Mouse (Mus musculus) forebrain, embryonic 14.5 days (tissue): ENCODE data around the gene Pdzk1ip1. TPM values are rescaled to one million over a fixed set of nuclear protein-coding genes. Genes with fewer than 3 reads are reported as not detected.

Experiments
- ATAC-seq: fragments of 200-750 bp; cut with Nextera tagmentation; 2 replicates; pipeline ENCODE4 v1.8.0; 2017; ENCODE audit warnings: mild to moderate bottlenecking, moderate library complexity
- DNase-seq: peaks from one replicate; pipeline ENCODE4 v3.0.0-alpha.2; 2015; ENCODE audit warnings: low spot score
- H3K27ac ChIP-seq: fragments of 300-500 bp; sonication (generic); 2 replicates; pipeline ENCODE4 v1.5.1; 2014; ENCODE audit warnings: low read depth, mild to moderate bottlenecking, control low read depth, low read length, moderate library complexity
- H3K27me3 ChIP-seq: fragments of 300-500 bp; sonication (generic); replicated peaks from 2 replicates; pipeline ENCODE4 v1.6.1; 2014; ENCODE audit warnings: low read length, control low read depth, mixed read lengths; ENCODE audit not compliant: control insufficient read depth, insufficient read depth
- H3K36me3 ChIP-seq: fragments of 300-500 bp; sonication (generic); 2 replicates; pipeline ENCODE4 v1.6.1; 2014; ENCODE audit warnings: low read length, control low read depth; ENCODE audit not compliant: control insufficient read depth, insufficient read depth
- H3K4me1 ChIP-seq: fragments of 300-500 bp; sonication (generic); 2 replicates; pipeline ENCODE4 v1.6.1; 2014; ENCODE audit warnings: antibody characterized with exemption, low read length, control low read depth; ENCODE audit not compliant: control insufficient read depth, insufficient read depth
- H3K4me2 ChIP-seq: fragments of 300-500 bp; sonication (generic); 2 replicates; pipeline ENCODE4 v1.6.1; 2014; ENCODE audit warnings: mild to moderate bottlenecking, control low read depth, low read length
- H3K4me3 ChIP-seq: fragments of 300-500 bp; sonication (generic); 2 replicates; pipeline ENCODE4 v1.5.1; 2014; ENCODE audit warnings: low read depth, low read length, control low read depth
- H3K9ac ChIP-seq: fragments of 300-500 bp; sonication (generic); 2 replicates; pipeline ENCODE4 v1.6.1; 2014; ENCODE audit warnings: mild to moderate bottlenecking, low read length, control low read depth, moderate library complexity
- H3K9me3 ChIP-seq: fragments of 300-500 bp; sonication (generic); replicated peaks from 2 replicates; pipeline ENCODE4 v1.6.1; 2016; ENCODE audit warnings: low read length, control low read depth, mixed read lengths; ENCODE audit not compliant: control insufficient read depth
- WGBS: fragments of 180-500 bp; shearing (Covaris S2); extraction: QIAGEN DNeasy Blood & Tissue Kit; methylation state at CpG from one replicate; pipeline ENCODE4 v1.1.7; 2014; 5-methylcytosine and 5-hydroxymethylcytosine counted together
- polyA plus RNA-seq: library from polyadenylated mRNA; unstranded; fragments of >200 nt; fragmentation: Nextera tagmentation; extraction: Ambion mirVana; gene quantifications from 2 replicates; pipeline ENCODE4 v1.2.1, GENCODE M21; 2014

The Pdzk1ip1 gene
- polyA plus RNA-seq, 1 experiment from 2014 or later = 0.65 TPM

GRCm38 (mm10) chr4:115062875-115063517, 25.5 kb upstream of the Pdzk1ip1 start:
- peak; percentile 63 for DNase-seq
- no peaks in the 10 kb centered on the region for H3K36me3 ChIP-seq
- WGBS = under 1% methylated on average over 52 of the region's 58 CpGs
- H3K27me3 ChIP-seq = peaks cover 80% of the 10 kb centered on the region
- H3K4me3 ChIP-seq = peak overlapping the region; percentile 48
- H3K4me2 ChIP-seq = peak overlapping the region; percentile 96
- no peak overlapping the region for H3K27ac ChIP-seq
- peak overlapping the region; percentile 58 for H3K9ac ChIP-seq
- peak; percentile 87 for ATAC-seq
- no peaks in the 10 kb centered on the region for H3K9me3 ChIP-seq
- H3K4me1 ChIP-seq = peaks cover 3% of the 10 kb centered on the region; the same call in 1 of the 2 replicates

- no peak overlapping the region for H3K27ac ChIP-seq
- DNase-seq (no peak), ATAC-seq (peak; percentile 38; the same call in 1 of the 2 replicates)
- WGBS = 3% methylated on average over 31 of the region's 31 CpGs
- H3K27me3 ChIP-seq = peaks cover 75% of the 10 kb centered on the region
- peak overlapping the region; percentile 48 for H3K4me3 ChIP-seq
- H3K36me3 ChIP-seq = no peaks in the 10 kb centered on the region
- peak overlapping the region; percentile 96 for H3K4me2 ChIP-seq
- no peaks in the 10 kb centered on the region for H3K9me3 ChIP-seq
- H3K4me1 ChIP-seq = peaks cover 3% of the 10 kb centered on the region; the same call in 1 of the 2 replicates
- peak overlapping the region; percentile 58 for H3K9ac ChIP-seq
Measured at GRCm38 (mm10) chr4:115063518-115064239, 24.8 kb upstream of the Pdzk1ip1 start.

GRCm38 (mm10) chr4:115071668-115072067, 16.8 kb upstream of the Pdzk1ip1 start:
- no peak for DNase-seq
- Histone ChIP-seq H3K4me2 (no peak overlapping the region), H3K9me3 (no peaks in the 10 kb centered on the region), H3K9ac (no peak overlapping the region), H3K4me3 (no peak overlapping the region), H3K27me3 (no peaks in the 10 kb centered on the region), H3K4me1 (no peaks in the 10 kb centered on the region), H3K36me3 (no peaks in the 10 kb centered on the region), H3K27ac (no peak overlapping the region)
- WGBS = 47% methylated on average over 1 of the region's 1 CpGs
- no peak for ATAC-seq

GRCm38 (mm10) chr4:115074789-115075188, 13.7 kb upstream of the Pdzk1ip1 start:
- H3K4me2 ChIP-seq = no peak overlapping the region
- ATAC-seq = no peak
- WGBS = 96% methylated on average over 1 of the region's 1 CpGs
- H3K27me3 ChIP-seq = no peaks in the 10 kb centered on the region
- no peak overlapping the region for H3K9ac ChIP-seq
- H3K4me3 ChIP-seq = no peak overlapping the region
- no peak overlapping the region for H3K27ac ChIP-seq
- no peaks in the 10 kb centered on the region for H3K36me3 ChIP-seq
- no peaks in the 10 kb centered on the region for H3K9me3 ChIP-seq
- peaks cover 11% of the 10 kb centered on the region for H3K4me1 ChIP-seq
- no peak for DNase-seq

GRCm38 (mm10) chr4:115075204-115075915, 13.1 kb upstream of the Pdzk1ip1 start:
- Histone ChIP-seq H3K36me3 (no peaks in the 10 kb centered on the region), H3K27me3 (no peaks in the 10 kb centered on the region), H3K4me1 (peaks cover 15% of the 10 kb centered on the region), H3K4me3 (no peak overlapping the region), H3K4me2 (no peak overlapping the region), H3K27ac (no peak overlapping the region), H3K9ac (no peak overlapping the region), H3K9me3 (no peaks in the 10 kb centered on the region)
- ATAC-seq (no peak), DNase-seq (no peak)
- 29% methylated on average over 3 of the region's 3 CpGs for WGBS

GRCm38 (mm10) chr4:115078892-115079820, 9.4 kb upstream of the Pdzk1ip1 start:
- H3K27ac ChIP-seq = peak overlapping the region; percentile 62; the same call in 1 of the 2 replicates
- H3K9ac ChIP-seq = peak overlapping the region; percentile 41; the same call in 1 of the 2 replicates

GRCm38 (mm10) chr4:115079821-115080349, 8.6 kb upstream of the Pdzk1ip1 start:
- Histone ChIP-seq H3K4me2 (0 out of 2 replicates have a peak overlapping the region, but pooled peaks have one; percentile 5), H3K9ac (peak overlapping the region; percentile 41; the same call in 1 of the 2 replicates), H3K27ac (0 out of 2 replicates have a peak overlapping the region, but pooled peaks have one; percentile 62), H3K4me3 (no peak overlapping the region), H3K4me1 (peaks cover 15% of the 10 kb centered on the region), H3K36me3 (no peaks in the 10 kb centered on the region), H3K9me3 (no peaks in the 10 kb centered on the region), H3K27me3 (no peaks in the 10 kb centered on the region)
- WGBS = 4% methylated on average over 5 of the region's 5 CpGs
- no peak for DNase-seq
- ATAC-seq = no peak

More at GRCm38 (mm10) chr4:115078892-115079820, 9.4 kb upstream of the Pdzk1ip1 start:
- ATAC-seq = peak; percentile 89
- Histone ChIP-seq H3K4me3 (no peak overlapping the region), H3K27me3 (no peaks in the 10 kb centered on the region), H3K4me2 (0 out of 2 replicates have a peak overlapping the region, but pooled peaks have one; percentile 5), H3K4me1 (peaks cover 15% of the 10 kb centered on the region), H3K36me3 (no peaks in the 10 kb centered on the region), H3K9me3 (no peaks in the 10 kb centered on the region)
- 12% methylated on average over 10 of the region's 10 CpGs for WGBS
- DNase-seq = peak; percentile 86

GRCm38 (mm10) chr4:115083031-115083430, 5.5 kb upstream of the Pdzk1ip1 start:
- H3K4me1 ChIP-seq = peaks cover 15% of the 10 kb centered on the region
- no peak overlapping the region for H3K4me2 ChIP-seq
- H3K27me3 ChIP-seq = no peaks in the 10 kb centered on the region
- H3K36me3 ChIP-seq = no peaks in the 10 kb centered on the region
- no peaks in the 10 kb centered on the region for H3K9me3 ChIP-seq
- 82% methylated on average over 3 of the region's 3 CpGs for WGBS
- no peak overlapping the region for H3K9ac ChIP-seq
- H3K4me3 ChIP-seq = no peak overlapping the region
- DNase-seq (no peak), ATAC-seq (no peak)
- H3K27ac ChIP-seq = no peak overlapping the region
